Mouse (Mus musculus): ENCODE measurements around the gene Slc51b.

DNA sequence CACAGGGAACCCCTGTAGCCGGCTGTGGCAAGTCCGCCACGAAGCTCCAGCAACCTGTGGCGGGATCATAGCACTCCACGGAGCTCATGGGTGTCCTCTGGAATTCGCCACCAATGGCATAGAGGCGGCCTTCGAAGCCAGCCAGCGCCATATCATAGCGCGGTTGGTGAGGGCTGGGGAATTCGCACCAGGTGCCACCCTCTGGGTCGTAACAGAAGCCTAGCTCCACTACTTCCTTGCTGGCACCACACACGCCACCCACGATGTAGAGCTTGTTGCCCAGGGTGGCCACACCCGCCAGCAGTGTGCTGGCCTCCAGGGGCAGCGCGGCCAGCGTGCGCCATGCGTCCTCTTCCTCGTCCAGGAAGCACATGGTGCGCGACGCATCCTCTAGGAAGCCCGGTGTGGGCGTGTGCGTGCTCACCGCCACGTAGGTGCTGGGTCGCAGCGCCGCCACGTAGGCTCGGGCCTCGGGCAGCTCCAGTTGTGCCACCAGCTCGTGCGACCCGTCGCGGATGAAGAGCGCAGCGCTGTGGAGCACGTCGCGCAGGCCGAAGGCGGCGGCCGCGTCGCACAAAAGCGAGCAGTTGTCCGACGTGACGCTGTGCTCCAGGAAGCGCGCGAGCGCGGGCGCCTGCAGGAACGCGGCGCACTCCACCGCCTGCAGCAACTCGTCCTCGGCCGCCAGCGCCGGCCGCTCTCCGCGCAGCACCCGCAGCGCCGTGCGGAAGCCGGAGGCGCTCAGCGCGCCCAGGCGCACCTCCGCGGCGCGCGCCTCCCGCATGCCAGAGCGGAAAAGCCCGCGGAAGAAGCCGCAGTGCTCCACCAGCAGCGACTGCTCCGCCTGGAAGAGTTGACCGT, 31.8 kb downstream of the Slc51b start:
- TF ChIP-seq CTCF (IDR thresholded peaks at IDR 0.05; ENCODE audit: insufficient read depth, low read length) (no peak), POLR2A (IDR thresholded peaks at IDR 0.05; ENCODE audit: borderline replicate concordance, extremely low read depth, low read depth, low read length) (no peak)

All from lung, adult 2 months (tissue).